Mouse (Mus musculus) CH12.LX (cell line): ENCODE results near the gene Slc22a22. TPM values are rescaled to one million over a fixed set of nuclear protein-coding genes. Genes with fewer than 3 reads are reported as not detected.

Experiments
- DNase-seq: peaks from one replicate; pipeline ENCODE4 v3.0.0-alpha.2; 2013; ENCODE audit errors: extremely low read depth
- H3K27ac ChIP-seq: 2 replicates; pipeline ENCODE4 v1.5.1; 2012; ENCODE audit warnings: low read depth, mild to moderate bottlenecking, control low read depth, moderate library complexity; ENCODE audit not compliant: insufficient read depth
- H3K27me3 ChIP-seq: replicated peaks from 2 replicates; pipeline ENCODE3; 2012; ENCODE audit warnings: inconsistent platforms
- H3K36me3 ChIP-seq, 2 experiments: replicated peaks in 1 of 2; 2 replicates each; pipeline versions ENCODE3 to v1.6.1; 2012; ENCODE audit warnings: inconsistent platforms in 1 of 2, low read length in 1 of 2, mild to moderate bottlenecking in 1 of 2, mixed read lengths in 1 of 2, moderate library complexity in 1 of 2; ENCODE audit not compliant: control insufficient read depth in 1 of 2, insufficient read depth in 1 of 2
- H3K4me1 ChIP-seq, 2 experiments: 2 replicates each; pipeline ENCODE4 v1.6.1; 2012; ENCODE audit warnings: inconsistent platforms in 1 of 2, moderate library complexity in 1 of 2; ENCODE audit not compliant: insufficient read depth in 2 of 2, control insufficient read depth in 1 of 2
- H3K4me2 ChIP-seq: 2 replicates; pipeline ENCODE4 v1.6.1; 2012; ENCODE audit warnings: low read depth, mild to moderate bottlenecking, control low read depth; ENCODE audit not compliant: poor library complexity, insufficient read depth, severe bottlenecking
- H3K4me3 ChIP-seq, 3 experiments: fragments of 150-350 bp in 1 of 3; sonication (generic) in 1 of 3; replicated peaks in 1 of 3; 2 replicates each; pipeline versions ENCODE3 to v1.5.1; 2011 to 2012; ENCODE audit warnings: low read depth in 2 of 3, low read length in 2 of 3, mild to moderate bottlenecking in 2 of 3, moderate library complexity in 2 of 3, control low read depth in 1 of 3, improper control_type of control experiment in 1 of 3, inconsistent platforms in 1 of 3, mixed read lengths in 1 of 3; ENCODE audit not compliant: poor library complexity in 1 of 3
- H3K79me2 ChIP-seq: replicated peaks from 2 replicates; pipeline ENCODE4 v1.6.1; 2012; ENCODE audit warnings: mild to moderate bottlenecking, moderate library complexity; ENCODE audit not compliant: control insufficient read depth, poor library complexity, insufficient read depth, severe bottlenecking; ENCODE audit errors: extremely low read depth
- H3K9ac ChIP-seq: 2 replicates; pipeline ENCODE4 v1.6.1; 2012; ENCODE audit warnings: low read depth, mild to moderate bottlenecking, control low read depth, moderate library complexity; ENCODE audit not compliant: insufficient read depth
- H3K9me3 ChIP-seq: replicated peaks from 2 replicates; pipeline ENCODE3; 2012; ENCODE audit warnings: low read length, inconsistent platforms, mixed read lengths
- BHLHE40 ChIP-seq: IDR thresholded peaks from 2 replicates; pipeline ENCODE4 v1.6.1; 2011; ENCODE audit warnings: mild to moderate bottlenecking, low read depth, low read length, improper control_type of control experiment
- CHD1 ChIP-seq: IDR thresholded peaks from 2 replicates; pipeline ENCODE4 v1.6.1; 2012; ENCODE audit warnings: low read depth, low read length, improper control_type of control experiment, inconsistent platforms
- ETS1 ChIP-seq: conservative IDR thresholded peaks from 2 replicates; pipeline ENCODE4 v1.6.1; 2012; ENCODE audit warnings: low read depth, mild to moderate bottlenecking, inconsistent platforms, low read length, improper control_type of control experiment, moderate library complexity
- JUN ChIP-seq: IDR thresholded peaks from 2 replicates; pipeline ENCODE4 v1.6.1; 2011; ENCODE audit warnings: low read depth, mild to moderate bottlenecking, low read length, improper control_type of control experiment, moderate library complexity; ENCODE audit not compliant: insufficient read depth
- KAT2A ChIP-seq: IDR thresholded peaks from 2 replicates; pipeline ENCODE4 v1.6.1; 2012; ENCODE audit warnings: low read length, improper control_type of control experiment, inconsistent platforms; ENCODE audit not compliant: insufficient replicate concordance
- NELFE ChIP-seq: IDR thresholded peaks from 2 replicates; pipeline ENCODE4 v1.6.1; 2011; ENCODE audit warnings: low read depth, low read length, improper control_type of control experiment
- NRF1 ChIP-seq: IDR thresholded peaks from 2 replicates; pipeline ENCODE4 v1.6.1; 2014; ENCODE audit warnings: low read depth, mild to moderate bottlenecking, inconsistent platforms, low read length, improper control_type of control experiment, moderate library complexity
- RAD21 ChIP-seq: IDR thresholded peaks from 2 replicates; pipeline ENCODE4 v1.6.1; 2011; ENCODE audit warnings: low read depth, mild to moderate bottlenecking, low read length, improper control_type of control experiment, moderate library complexity
- SIN3A ChIP-seq: IDR thresholded peaks from 2 replicates; pipeline ENCODE4 v1.6.1; 2012; ENCODE audit warnings: low read length, improper control_type of control experiment, inconsistent platforms
- TBP ChIP-seq: conservative IDR thresholded peaks from 2 replicates; pipeline ENCODE4 v1.6.1; 2011; ENCODE audit warnings: low read depth, low read length, improper control_type of control experiment
- USF1 ChIP-seq: IDR thresholded peaks from 2 replicates; pipeline ENCODE4 v1.6.1; 2014; ENCODE audit warnings: low read depth, mild to moderate bottlenecking, inconsistent platforms, low read length, improper control_type of control experiment
- ZC3H11A ChIP-seq: IDR thresholded peaks from 2 replicates; pipeline ENCODE4 v1.6.1; 2012; ENCODE audit warnings: low read depth, mild to moderate bottlenecking, inconsistent platforms, low read length, improper control_type of control experiment
- ZMIZ1 ChIP-seq: IDR thresholded peaks from 2 replicates; pipeline ENCODE4 v1.6.1; 2012; ENCODE audit warnings: low read depth, mild to moderate bottlenecking, inconsistent platforms, low read length, improper control_type of control experiment
- dilution Hi-C: fragments of 300-500 bp; cut with MboI; formaldehyde crosslinking; loops from 2 replicates; pipeline ENCODE4 v1.14.3; 2020; ENCODE audit warnings: low sequenced_read_pairs; ENCODE audit not compliant: extremely low pct_unique_long_range_greater_than_20kb, extremely low pct_ligation_motif_present
- in situ Hi-C: fragments of 300-500 bp; cut with MboI; formaldehyde crosslinking; loops from 3 replicates; pipeline ENCODE4 v1.14.3; 2019; ENCODE audit warnings: low sequenced_read_pairs, low pct_ligation_motif_present, low pct_unique_long_range_greater_than_20kb, mixed read lengths
- polyA plus RNA-seq: library from polyadenylated mRNA; unstranded; fragments of >175 nt; gene quantifications from 2 replicates; pipeline ENCODE4 v1.2.1, GENCODE M21; 2012; ENCODE audit warnings: low read depth; ENCODE audit not compliant: insufficient read length
- total RNA-seq, 2 experiments: library from RNA; depleted of rRNA; stranded (reverse); fragments of 300-350 nt in 1 of 2; fragments of >200 nt in 1 of 2; gene quantifications; 2 replicates each; pipeline ENCODE4 v1.2.3; 2012 to 2014

Slc22a22 gene
- total and polyA plus RNA-seq, 3 experiments, result not detected

DNA sequence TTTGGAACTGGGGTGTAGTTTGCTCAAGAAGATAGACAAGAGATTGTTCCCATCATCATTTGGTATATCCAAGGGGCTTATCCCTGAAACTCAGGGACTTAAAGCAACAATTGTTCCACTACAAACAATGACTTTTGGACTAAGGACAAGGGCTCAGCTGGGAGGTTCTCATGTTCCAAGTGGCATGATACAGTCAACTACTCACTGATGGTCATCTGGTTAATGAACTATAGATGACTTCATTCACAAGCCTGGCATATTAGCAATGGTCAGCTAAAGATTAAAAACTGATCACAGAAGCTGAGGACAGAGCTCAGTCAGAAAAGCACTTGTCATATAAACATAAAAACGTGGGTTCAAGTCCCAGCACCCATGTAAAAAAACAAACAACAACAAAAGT is 44.7 kb upstream of the Slc22a22 start:
- in situ Hi-C loops, result loop anchor here (25.0 kb wide), 2 partner anchors 810 to 1460 kb away; no protein-coding TSS in a partner anchor
- Histone ChIP-seq H3K27ac (no peak overlapping the region), H3K9ac (no peak overlapping the region), H3K4me2 (no peak overlapping the region), H3K4me1 (peaks cover 0 to 8% of the 10 kb centered on the region in 2 experiments; a peak in 2 of 4 replicates), H3K9me3 (no peaks in the 10 kb centered on the region), H3K4me3 (no peak overlapping the region), H3K27me3 (no peaks in the 10 kb centered on the region), H3K79me2 (no peaks in the 10 kb centered on the region), H3K36me3 (no peaks in the 10 kb centered on the region)
- TF ChIP-seq ZC3H11A (no peak), NELFE (no peak), SIN3A (no peak), USF1 (no peak), NRF1 (no peak), JUN (no peak), KAT2A (no peak), BHLHE40 (no peak), ZMIZ1 (no peak), ETS1 (no peak), TBP (no peak), CHD1 (no peak)
- no peak for DNase-seq
- dilution Hi-C loops, result no loop called here

DNA sequence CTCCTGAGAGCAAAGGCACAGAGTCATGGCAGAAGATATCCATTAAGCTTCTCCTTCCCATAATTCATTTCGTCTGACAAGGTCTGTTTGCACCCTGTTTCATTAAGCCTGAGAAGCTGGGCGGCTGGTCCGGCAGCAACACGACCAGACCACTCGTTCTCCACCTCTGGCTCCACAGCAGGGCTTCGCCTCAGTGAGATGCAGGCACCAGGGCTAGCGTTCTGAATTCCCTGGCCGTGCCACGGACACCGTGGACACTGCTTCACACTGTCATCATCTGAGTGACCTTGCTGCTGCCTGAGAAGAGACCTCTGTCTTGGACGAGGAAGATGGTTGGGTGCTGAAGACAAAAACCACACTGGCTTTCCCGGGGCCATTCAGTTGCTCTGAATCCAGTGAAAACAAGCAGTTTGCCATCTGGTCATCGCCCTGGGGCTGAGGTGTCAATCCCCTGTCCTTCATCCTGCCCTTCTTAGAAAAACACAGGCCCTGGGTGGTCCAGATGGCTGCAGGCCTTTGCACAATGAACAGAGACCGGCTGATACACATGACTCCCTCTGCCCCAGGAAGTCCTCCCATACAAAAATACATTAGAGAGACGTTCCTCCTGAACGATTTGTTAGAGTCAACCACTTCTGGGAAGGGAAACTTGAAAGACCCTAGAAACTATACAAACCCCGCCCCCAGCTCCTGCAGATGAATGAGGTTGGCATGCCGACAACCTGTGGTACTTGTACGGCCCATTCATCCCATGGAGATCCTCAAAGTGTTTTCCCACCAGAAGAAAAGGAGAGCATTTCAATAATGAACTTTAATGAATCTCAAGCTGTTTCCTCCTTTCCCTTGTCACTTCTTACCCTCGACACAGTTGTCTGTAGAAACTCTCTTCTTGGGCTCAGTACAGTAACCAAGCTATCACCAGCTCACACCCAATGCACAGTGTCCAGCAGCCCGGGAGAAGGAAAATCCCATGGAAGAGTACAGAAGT is 32.1 kb upstream of the Slc22a22 start:
- no peaks in the 10 kb centered on the region for H3K36me3 ChIP-seq
- no peak for TF ChIP-seq KAT2A
- no peak for TF ChIP-seq NELFE
- TF ChIP-seq RAD21, result no peak
- no peak overlapping the region for H3K27ac ChIP-seq
- no peaks in the 10 kb centered on the region for H3K27me3 ChIP-seq
- H3K9me3 ChIP-seq, result peaks cover 2% of the 10 kb centered on the region
- no peak overlapping the region for H3K4me2 ChIP-seq
- no peak overlapping the region for H3K4me3 ChIP-seq
- in situ Hi-C loops, result loop anchor here (25.0 kb wide), 2 partner anchors 797 to 1447 kb away; no protein-coding TSS in a partner anchor
- no peaks in the 10 kb centered on the region for H3K79me2 ChIP-seq
- dilution Hi-C loops, result no loop called here
- DNase-seq, result no peak
- 0 out of 4 replicates have a peak, but pooled peaks cover 0 to 6% of the 10 kb centered on the region in 2 experiments for H3K4me1 ChIP-seq
- no peak overlapping the region for H3K9ac ChIP-seq
